ENCODE assay signal across 16 mouse cellular contexts in the genomic region with DNA sequence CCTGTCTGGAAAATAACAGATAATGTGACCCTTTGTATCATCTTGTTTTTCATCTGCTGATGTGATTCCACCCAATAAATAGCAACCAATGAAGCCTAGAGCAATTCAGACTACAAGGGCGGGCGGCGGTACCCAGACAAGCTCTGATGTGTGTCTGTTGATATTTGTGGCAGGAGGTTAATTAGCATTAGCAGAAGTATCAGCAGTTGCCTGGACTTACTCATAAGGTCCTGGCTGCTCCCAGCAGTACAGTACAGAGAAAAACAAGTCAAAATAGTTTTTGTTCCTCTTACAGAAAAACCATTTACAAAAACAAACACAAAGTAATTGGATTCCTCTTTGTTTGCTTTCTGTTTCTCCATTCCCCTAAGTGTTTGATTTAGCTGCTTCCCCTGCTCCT.
"Had no signal": no experiment of that assay in that cellular context is flagged by ENCODE, and none has a peak within 500 bp of the region (broad histone marks: within the 10 kb centered on the region; RNA-seq: fewer than 3 reads in every experiment).

No protein-coding gene starts in this region.

- H3K4me3 ChIP-seq: limb, embryonic 10.5 days; liver, embryonic 15.5 days; myocyte; neural tube, embryonic 15.5 days had no signal

- H3K27me3 ChIP-seq: liver, embryonic 15.5 days; neural tube, embryonic 15.5 days had no signal

- H3K36me3 ChIP-seq: limb, embryonic 10.5 days; liver, embryonic 15.5 days; neural tube, embryonic 15.5 days had no signal

- H3K4me1 ChIP-seq: limb, embryonic 10.5 days; liver, embryonic 15.5 days; neural tube, embryonic 15.5 days had no signal

- H3K9ac ChIP-seq: liver, embryonic 15.5 days; neural tube, embryonic 15.5 days had no signal

- DNase-seq: kidney, adult 9 months; kidney, postnatal 14 days; lung, adult 2 months; lung, postnatal 36 days; retina, postnatal 1 day; right cerebral cortex, postnatal 4 days; spleen, adult 18-20 months; thymus, adult 18-20 months; thymus, postnatal 14 days had no signal

- H3K9me3 ChIP-seq: limb, embryonic 10.5 days; liver, embryonic 15.5 days had no signal

- ATAC-seq: intestine, postnatal 0 days; lung, postnatal 0 days had no signal

- H3K27ac ChIP-seq: limb, embryonic 10.5 days; liver, embryonic 15.5 days; neural tube, embryonic 15.5 days had no signal

- H3K4me2 ChIP-seq: liver, embryonic 11.5 days; liver, embryonic 15.5 days; neural tube, embryonic 15.5 days had no signal
